Mouse (Mus musculus) lung, adult 2 months (tissue): ENCODE data around the gene Zfp568.

ENCODE experiments used
- CTCF ChIP-seq: fragments of 200-500 bp; IDR thresholded peaks from 2 replicates; pipeline ENCODE4 v1.5.1; 2011; ENCODE audit warnings: mild to moderate bottlenecking, low read length, control low read depth; ENCODE audit not compliant: insufficient read depth
- POLR2A ChIP-seq: fragments of 200-500 bp; IDR thresholded peaks from 2 replicates; pipeline ENCODE4 v1.6.1; 2011; ENCODE audit warnings: low read depth, mild to moderate bottlenecking, control low read depth, low read length, borderline replicate concordance; ENCODE audit errors: extremely low read depth

GRCm38 (mm10) chr7:30031379-30031778 lies 47.6 kb downstream of the Zfp568 start:
- no peak for TF ChIP-seq POLR2A
- no peak for TF ChIP-seq CTCF
